Mouse (Mus musculus): ENCODE results near the gene Tctex1d2.

Gene Tctex1d2

GRCm38 (mm10) chr16:32469404-32470105, 50.1 kb downstream of the Tctex1d2 start:
- no peak for DNase-seq (ENCODE audit: low spot score)

- no peak for DNase-seq (ENCODE audit: low spot score)
Measured at GRCm38 (mm10) chr16:32472276-32473015, 52.9 kb downstream of the Tctex1d2 start.

DNA sequence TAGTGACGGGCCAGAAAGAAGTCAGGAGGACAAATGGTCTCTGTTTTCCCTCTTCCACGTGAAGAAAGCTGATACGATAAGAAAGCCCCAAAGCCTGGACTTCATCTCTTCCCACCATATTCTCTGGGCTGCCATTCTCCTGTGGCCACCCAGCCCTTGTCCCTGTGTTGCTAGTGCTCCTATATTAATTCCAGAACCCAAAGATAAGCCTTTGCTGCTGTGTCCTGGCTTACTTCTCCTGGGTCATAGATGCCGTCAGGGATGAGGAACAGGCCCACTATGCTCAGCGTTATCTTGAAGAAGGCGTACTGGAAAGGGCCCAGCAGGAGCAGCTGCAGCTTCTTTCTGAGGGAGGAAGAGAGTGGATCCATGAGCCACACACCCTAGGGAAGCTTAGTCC, 57.8 kb downstream of the Tctex1d2 start:
- no peak for DNase-seq (ENCODE audit: low spot score)

All from lung, postnatal 25 days (tissue).